Mouse (Mus musculus) regulatory T cell (primary cell): Measurements from ENCODE around the gene Glg1.
"Not testable (repeated sequence)": the region's sequence is repeated elsewhere in the genome, so short reads cannot be mapped to it uniquely, and the experiment has no call there.

ENCODE experiments used
- in situ Hi-C: fragments of 300-600 bp; cut with MboI, MseI; formaldehyde crosslinking; loops from one replicate; pipeline ENCODE4 v1.15.1; 2025; ENCODE audit warnings: high pct_unique_total_duplicates

Glg1 gene

DNA sequence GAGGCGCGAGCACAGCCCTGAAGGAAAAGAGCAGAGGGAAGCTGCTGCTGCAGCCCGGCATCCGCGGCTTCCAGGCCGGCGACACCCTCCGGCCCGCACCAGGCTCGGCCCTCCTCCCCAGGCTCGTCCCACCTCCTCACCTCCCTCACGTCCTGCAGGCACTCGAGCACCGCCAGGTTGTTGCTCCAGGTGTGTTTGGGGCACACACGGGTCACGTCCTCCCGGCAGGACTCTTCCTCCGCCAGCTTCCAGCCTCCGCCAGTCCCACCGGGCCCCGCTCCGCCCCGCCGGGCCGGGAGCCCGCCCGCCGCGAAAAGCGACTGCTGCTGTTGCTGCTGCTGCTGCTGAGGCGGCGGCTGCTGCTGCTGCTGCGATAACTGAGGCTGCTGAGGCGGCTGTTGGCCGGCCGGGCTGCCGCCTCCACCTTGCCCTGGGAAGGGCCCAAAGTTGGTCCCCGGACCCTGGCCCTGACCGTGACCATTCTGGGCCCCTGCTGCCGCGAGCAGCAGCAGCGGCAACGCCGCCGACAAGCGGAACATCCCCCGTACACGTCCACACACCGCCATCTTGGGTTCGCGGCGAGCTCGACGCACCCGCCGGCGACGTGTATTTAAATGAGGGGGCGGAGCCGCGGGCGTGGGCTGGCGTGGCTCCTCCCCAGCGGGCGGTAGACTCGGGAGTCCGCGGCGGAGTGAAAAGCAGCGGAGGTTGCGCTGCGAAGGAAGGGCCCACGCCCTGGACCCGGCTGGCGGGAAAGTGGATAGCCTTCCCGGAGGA, at the start of gene Glg1:
Gene Glg1 (minus strand): TSS at position 586 of the 777 bp plus-strand sequence.
- in situ Hi-C loops, result no loop called here

DNA sequence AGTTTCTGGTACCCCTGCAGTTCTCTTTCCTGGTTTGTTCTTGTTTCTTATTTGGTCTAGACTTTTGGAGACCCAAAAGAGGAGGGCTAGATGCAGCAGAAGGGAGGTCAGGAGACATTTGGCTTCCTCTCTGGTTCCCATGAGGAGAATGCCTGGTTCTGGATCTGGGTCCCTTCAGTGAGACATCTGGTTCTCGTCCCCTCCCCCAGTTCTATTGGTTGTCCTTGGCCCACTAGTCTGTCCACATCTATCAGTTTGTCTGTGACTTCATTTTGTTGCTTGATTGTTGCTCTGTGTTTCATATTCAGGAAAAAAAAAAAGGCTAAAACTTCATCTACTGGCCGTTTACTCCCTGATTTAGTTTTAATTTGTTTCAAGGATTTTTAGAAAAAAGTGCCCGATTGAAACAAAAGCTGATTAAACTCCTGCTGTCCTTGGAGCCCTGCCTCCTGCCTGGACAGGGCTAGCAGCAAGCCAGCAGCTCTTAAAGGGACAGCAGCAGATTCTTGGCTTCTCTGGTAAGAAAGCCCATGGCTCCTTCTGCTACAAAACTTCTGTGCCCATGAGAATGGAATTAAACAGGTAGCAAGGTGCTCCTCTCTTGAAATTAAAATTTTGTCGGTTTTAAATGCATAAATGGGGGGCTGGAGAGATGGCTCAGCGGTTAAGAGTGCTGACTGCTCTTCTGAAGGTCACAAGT, 46.2 kb upstream of the Glg1 start:
- in situ Hi-C loops, result no loop called here

DNA sequence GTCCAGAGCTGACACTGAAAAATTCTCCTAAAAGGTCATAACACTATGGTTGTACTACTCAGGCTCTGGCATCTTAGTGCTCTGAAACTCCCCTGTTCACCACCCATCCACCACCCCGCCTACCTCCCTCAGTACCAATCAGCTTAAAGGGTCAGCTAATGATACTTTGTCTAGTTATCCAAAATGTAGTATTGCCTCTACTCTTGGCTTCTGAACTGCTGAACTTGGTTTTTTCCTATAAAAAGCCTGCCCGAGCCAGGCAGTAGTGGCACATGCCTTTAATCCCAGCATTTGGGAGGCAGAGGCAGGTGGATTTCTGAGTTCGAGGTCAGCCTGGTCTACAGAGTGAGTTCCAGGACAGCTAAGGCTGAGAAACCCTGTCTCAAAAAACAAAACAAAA, 45.3 kb upstream of the Glg1 start:
- in situ Hi-C loops, result no loop called here

DNA sequence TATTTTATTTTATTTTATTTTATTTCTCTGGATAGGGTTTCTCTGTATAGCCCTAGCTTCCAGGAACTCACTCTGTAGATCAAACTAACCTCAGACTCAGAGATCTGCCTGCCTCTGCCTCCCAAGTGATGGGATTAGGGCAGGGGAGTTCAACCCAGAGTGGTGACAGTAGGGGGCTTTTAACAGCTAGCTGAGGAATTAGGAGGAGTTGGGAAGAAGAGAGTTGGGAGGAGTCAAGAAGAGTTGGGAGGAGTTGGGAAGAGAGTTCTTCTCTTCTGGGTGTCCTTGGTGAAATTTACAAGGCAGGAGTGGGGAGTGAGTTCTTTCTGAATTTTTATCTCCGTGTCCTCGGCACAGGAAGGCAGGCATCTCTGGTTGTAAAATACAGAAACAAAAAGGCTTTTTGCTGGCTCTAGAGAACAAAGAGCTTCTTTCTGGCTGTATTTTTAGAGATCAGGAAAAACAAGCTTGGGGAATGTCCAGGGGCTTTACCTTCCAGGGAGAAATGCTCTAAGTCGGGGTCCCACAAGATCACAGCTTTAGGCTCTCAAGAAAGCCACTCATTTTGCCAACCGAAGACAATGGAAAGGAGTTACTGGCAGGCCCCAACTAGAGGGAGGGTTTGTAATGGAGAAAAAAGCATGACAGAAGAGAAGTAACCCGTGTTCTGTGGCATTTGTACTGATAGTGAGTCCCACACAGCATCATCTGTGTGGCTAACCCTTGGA, 44.2 kb upstream of the Glg1 start:
- in situ Hi-C loops, result not testable (repeated sequence)

DNA sequence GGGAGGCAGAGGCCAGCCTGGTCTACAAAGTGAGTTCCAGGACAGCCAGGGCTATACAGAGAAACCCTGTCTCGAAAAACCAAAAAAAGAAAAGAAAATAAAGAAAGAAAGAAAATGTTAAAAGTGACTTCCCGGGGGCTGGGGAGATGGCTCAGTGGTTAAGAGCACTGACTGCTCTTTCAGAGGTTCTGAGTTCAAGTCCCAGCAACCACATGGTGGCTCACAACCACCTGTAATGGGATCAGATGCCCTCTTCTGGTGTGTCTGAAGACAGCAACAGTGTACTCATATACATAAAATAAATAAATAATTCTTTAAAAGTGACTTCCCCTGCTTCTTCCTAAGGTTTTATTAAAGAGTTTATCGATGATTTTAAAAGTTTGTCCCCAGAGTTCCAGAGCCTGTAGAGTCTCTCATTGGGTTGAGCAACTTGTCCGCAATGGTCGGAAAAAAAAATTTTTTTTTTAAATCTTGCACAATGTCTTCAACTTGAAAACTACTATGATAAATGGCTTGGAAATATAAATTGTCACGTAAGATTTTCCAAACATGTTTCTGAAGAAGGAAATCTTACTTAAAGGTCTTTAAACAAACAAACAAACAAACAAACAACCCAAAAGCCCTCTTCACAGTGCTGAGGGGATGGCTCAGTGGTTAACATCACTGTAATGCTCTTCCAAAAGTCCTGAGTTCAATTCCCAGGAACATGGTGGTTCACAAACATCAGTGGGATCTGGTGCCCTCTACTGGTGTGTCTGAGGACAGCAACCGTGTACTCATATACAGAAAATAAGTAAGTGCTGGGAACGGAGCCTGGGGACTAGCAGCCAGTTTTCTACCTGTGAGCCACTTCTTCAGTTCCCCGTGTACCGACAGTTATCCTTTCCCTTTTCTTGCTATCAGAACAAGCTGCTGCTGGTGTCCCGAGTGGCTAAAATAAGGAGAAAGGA, 41.9 kb upstream of the Glg1 start:
- in situ Hi-C loops, result no loop called here

DNA sequence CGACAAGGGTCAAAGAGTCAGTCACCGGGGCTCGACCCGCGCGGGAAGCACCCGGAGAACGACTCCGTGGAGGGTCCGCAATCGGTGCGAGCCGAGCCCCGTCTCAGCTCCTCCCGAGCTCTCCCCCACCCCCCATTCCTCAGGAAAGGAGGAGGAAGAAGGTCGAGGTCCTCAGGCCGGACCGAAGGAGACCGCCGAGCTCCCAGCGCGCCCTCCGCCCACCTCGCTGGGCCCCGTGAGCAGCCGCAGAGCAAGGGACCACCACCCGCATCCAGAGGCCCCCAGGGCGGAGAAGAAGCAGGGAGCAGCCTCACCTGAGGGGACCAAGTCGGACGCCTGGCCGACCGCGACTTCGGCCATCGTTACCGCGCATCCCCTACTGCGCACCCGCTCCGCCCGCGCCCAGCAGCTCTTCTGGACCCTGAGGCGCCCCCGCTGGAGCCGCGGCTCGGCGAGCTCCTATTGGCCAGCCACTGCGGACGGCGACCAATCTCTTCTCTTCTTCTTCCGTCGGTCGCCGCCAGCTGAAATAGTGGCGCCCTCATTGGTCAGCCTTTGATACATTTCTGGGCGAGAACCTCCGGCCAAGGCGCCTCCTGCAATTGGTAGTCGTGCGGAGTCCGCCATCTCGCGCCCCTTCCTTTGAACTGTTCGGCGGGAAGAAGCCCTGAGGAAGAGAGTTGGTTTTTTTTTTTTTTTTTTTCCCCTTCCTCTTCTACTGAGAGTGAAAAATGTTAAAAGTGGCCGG, 41.0 kb upstream of the Glg1 start, which contains the start of gene Rfwd3:
Gene Rfwd3 (minus strand): TSS at position 402 of the 748 bp plus-strand sequence.
- in situ Hi-C loops, result no loop called here

DNA sequence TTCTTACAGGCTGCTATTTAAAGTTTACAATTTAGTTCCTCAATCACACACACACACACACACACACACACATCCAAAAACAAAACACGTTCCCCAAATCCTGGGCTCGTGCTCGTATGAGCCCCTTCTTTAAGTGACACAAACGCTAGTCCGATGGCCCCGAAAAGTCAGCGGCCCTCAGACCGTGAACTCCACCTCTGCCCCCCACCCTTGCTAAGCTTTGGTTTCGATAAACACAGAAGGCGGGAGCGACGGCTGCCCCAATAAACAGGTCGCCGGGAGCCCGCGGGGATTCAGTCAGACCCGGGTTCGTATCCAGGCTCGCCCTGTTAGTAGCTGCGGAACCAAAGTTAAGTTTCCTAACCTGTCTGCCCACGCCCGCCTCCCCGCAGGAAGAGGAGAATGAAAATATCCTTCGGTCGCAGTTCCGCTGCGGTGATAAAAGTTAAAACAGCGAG, 40.4 kb upstream of the Glg1 start:
- in situ Hi-C loops, result no loop called here

DNA sequence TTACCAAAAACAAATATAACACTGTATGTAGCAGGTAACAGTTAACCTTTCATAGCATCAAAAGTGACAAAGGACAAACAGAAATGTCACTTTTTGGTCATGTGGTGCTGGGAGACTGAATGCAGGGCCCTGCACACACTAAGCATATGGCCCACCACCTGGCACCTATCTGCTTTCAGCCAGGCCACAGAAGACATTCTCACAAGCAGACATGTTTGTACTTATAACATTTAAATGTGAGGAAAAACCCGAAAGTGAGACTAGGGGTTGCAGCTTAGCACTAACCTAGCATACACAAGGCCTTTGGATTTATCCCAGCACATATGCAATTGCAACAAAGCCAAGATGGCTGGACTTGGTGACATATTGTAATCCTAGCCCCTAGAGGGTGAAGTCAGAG, 39.0 kb upstream of the Glg1 start:
- in situ Hi-C loops, result no loop called here

DNA sequence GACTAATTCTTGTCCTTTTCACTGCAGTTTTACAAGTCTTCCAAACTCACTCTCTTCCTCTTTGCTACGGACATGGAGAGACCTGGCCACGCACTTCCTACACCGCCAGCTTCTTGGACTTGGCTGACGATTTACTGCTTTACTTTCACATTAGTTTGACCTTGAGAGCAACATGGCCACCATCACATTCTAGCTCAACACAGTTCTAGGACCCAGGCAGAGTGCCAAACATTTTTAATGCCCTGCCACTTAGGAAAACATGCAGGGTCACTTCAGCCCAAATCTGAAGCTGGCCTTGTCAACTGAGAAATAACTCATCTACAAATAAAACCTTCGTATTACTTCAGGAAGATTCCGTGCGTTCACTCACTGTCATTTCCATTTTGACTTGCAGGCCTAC, 32.7 kb upstream of the Glg1 start:
- in situ Hi-C loops, result no loop called here

DNA sequence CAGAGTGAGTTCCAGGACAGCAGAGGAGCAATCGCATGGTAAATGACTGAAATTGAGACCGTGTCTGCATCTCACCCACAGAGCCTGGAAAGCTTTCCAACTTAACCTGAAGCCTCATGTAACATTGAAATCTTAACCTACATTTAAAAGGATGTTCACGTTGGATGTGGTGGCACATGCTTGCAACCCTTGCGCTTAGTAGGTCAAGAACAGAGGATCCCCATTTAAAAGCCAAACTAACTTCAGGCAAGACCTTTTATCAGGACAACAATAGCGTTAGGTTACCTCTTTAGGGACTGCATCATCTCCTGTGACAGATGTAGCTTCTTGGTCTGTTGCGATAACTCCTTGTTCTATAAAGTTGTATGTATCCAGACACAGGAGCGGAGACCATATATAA, 31.6 kb upstream of the Glg1 start:
- in situ Hi-C loops, result no loop called here

DNA sequence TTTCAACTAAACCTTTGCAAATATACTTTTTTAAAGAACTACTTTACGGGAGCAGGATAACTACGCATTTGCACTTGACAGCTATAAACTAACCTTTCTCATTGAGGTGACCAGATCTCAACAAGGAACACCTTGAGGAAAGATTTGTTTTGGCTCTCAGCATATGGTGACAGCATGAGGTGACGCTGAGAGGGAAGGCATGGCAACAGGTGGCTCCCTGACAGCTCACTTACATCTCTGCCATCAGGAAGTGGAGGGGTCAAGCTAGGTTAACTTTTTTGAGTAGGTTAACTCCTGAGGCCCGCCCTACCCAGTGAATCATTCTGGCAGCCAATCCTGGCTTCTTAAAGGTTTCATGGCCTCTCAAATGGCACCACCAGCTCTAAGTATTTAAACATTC, 26.6 kb upstream of the Glg1 start:
- in situ Hi-C loops, result loop anchor here (5.0 kb wide), 1 partner anchor 458 kb away; no protein-coding TSS in a partner anchor

DNA sequence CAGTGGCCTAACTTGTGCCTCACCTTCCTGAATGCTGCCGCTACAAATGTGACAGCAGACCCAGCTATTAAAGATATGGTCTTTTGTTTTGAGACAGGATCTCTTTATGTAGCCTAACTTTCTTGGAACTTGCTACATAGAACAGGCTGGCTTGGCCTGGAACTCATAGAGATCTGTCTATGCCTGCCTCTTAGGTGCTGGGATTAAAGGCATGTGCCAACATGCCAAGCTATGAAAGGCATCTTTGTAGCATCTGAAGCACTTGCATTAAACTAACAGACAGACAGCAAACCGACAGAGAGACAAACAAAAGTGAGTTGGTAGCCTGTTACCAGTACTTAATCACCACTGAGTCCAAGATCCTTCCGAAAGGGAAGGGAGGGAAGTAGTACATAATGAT, 23.1 kb upstream of the Glg1 start:
- in situ Hi-C loops, result no loop called here

DNA sequence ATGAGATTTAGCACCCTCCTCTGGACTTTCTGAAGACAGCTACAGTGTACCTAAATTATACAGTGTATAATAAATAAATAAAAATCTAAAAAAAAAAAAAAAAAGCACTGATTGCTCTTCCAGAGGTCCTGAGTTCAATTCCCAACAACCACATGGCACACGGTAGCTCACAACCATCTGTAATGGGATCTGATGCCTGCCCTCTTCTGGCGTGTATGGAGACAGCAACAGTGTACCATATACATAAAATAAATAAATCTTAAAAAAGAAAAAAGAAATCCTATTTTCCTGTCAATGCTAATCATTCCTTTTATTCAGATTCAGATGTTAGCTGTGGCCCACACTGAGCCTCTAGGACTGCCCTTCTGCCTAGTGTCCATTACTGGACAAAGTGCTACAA, 9.3 kb upstream of the Glg1 start:
- in situ Hi-C loops, result no loop called here

DNA sequence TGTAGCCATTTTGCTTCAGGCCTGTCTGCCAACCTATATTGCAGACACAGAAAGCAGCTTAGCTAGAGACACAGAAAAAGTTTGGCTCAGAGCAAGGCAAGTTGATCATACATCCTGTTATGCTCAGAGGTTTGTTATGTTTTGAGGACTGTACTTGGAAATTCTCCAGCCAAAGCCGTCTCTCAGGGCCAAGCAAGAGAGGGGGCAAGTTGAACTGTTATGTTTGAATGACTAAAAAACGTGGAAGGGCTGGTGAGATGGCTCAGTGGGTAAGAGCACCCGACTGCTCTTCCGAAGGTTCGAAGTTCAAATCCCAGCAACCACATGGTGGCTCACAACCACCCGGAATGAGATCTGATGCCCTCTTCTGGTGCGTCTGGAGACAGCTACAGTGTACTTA, 7.1 kb upstream of the Glg1 start:
- in situ Hi-C loops, result not testable (repeated sequence)

DNA sequence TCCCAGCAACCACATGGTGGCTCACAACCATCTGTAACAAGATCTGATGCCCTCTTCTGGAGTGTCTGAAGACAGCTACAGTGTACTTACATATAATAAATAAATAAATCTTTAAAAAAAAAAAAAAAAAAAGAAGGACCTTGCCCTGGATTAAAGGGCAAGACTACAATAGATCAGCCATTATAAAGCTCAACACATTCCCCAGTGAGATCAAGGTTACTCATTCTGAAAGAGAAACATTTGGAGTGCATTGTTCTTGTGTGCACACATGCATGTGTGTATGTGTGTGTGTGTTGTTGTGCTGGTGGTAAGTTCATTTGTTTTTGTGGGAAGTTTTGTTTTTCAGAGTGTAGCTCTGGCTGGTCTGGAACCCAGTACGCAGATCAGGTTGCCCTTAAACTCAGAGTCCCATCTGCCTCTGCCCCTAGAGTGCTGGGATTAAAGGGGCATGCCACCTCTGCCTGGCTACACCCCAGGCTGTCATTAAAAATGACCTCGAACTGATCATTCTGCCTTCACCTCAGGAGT, 5.7 kb upstream of the Glg1 start:
- in situ Hi-C loops, result no loop called here

DNA sequence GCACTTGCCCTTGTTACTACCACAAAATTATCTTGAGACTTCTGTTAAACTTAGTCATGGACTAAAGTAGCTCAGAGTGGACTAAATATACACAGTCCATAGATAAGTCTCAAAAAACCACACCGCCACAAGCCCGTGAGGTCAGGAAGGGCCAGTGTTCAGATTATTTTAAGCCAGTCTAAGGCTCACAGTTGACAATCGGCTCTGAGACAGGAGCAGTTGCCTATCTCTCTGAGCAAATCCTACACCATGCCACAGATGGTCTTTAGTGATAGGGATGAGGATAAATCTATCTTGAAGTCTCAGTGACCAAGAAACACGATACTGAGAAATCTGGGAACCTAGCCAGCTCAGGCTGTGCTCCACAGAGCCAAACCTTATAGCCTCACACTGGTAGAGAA, 3.0 kb upstream of the Glg1 start:
- in situ Hi-C loops, result no loop called here

DNA sequence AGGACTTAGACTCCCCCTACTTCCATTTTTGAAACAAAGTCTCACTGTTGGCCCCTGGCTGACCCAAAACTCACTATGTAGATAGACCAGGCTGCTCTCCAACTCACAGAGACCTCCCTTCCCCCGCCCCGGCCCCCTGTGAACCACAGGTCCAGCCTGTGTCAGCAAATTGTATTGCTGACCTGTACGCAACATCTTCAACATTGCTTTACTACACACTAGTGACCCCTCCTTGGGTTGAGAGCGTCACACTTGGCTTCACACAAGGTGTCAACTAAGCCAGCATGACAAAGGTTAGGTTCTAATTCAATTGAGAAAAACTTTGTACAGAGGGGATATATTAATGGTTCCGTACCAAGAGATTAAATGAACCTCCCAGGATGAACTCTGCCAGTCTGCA, 1.2 kb upstream of the Glg1 start:
- in situ Hi-C loops, result no loop called here

DNA sequence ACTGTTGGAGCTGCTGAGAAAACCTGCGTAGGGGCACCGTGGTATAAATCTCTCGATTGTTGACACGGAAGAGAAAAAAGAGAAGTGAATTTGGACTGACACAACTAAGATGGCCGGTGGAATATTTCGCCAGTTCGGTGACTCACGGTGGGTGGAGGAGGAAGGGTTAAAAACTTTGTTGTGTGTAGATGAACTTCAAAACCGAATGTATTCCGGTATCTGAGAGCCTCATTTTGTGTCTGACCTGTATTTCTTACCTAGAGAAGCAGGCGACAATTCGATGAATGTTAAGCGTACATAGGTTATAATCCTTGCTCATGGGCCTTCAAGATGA, 359 bp upstream of the Glg1 start:
- in situ Hi-C loops, result no loop called here

DNA sequence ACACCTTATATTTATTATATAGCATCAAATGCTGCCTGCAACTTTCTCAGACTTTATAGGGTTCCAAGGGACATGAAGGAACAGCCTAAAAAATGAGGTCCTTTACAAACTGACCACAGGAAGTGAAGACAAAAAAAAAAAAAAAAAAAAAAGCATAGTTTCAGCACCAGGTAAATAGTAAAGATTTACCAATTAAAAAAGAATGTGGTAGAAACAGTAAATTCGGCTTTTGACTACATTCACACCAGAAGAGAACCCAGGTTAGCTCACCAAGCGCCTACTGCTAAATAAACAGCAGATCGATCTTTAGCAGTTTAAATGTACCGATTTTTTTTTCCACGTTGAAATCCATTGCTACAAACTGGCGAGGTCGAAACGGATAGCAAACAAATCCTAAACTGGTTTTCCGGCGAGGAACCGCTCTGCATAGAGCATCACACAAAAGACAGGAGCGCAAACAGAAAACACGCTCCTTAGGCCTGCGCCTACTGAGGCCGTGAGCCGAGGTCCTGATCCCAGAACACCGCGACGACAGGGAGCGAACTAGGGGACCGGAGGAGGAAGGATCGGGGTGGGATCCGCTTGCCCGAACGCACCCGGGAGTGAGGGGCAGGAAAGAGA, 896 bp downstream of the Glg1 start:
- in situ Hi-C loops, result no loop called here

DNA sequence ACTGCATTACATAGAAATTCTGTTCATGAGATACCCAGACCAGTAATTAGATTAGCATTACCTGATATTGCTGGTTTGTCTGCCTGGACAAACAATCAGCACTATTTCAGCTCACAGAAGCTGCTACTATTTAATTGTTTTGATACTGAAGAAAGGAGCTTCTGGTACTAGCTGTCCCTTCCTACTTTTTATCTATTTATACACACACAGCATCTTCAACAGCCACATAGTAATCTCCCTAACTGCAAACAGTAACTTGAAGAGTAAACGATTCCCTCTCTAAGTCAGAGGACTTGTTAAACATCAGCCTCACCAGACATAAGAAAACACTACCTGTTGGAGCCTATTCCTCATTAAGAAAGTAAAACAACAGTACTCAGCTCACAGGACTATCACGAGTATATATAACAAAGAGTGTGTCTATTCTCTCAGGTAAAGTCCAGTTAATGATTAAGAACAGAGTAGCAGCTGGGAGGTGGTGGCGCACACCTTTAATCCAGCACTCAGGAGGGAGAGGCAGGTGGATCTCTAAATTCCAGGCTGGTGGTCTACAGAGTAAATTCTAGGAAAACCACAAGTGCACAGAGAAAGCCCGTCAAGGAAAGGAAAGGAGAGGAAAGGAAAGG, 6.4 kb downstream of the Glg1 start:
- in situ Hi-C loops, result no loop called here
